ENCODE assay signal across 10 mouse cellular contexts in genomic region chr7:127894480-127894879, GRCm38 (mm10). TPM values are rescaled to one million over a fixed set of nuclear protein-coding genes. Genes with fewer than 3 reads are reported as not detected.
DNase-seq lines count a peak whose midpoint lies in the region; ATAC-seq and TF ChIP-seq lines count a peak whose summit lies in the region.
"Had no signal": no experiment of that assay in that cellular context is flagged by ENCODE, and none has a peak within 500 bp of the region (broad histone marks: within the 10 kb centered on the region; RNA-seq: fewer than 3 reads in every experiment).

No protein-coding gene starts in this region.

- intact Hi-C loops in left cerebral cortex, postnatal 4 days (cut with DNase I) = no loop called here

- H3K4me3 ChIP-seq in kidney, adult 2 months (ENCODE audit: insufficient read depth, low read depth, low read length) = no peak overlapping the region
- H3K4me3 ChIP-seq in forebrain, embryonic 10.5 days = peak overlapping the region; percentile 60
- peak overlapping the region; percentile 50 for H3K4me3 ChIP-seq in limb, embryonic 14.5 days (replicated peaks; ENCODE audit: low read length)
- H3K4me3 ChIP-seq in neural tube, embryonic 13.5 days = peak overlapping the region; percentile 65

- no peak overlapping the region for H3K27ac ChIP-seq in kidney, adult 2 months (ENCODE audit: insufficient read depth, low read depth, low read length)
- H3K27ac ChIP-seq in forebrain, embryonic 10.5 days = no peak overlapping the region
- H3K27ac ChIP-seq in limb, embryonic 14.5 days (replicated peaks; ENCODE audit: low read depth, low read length) = 0 out of 2 replicates have a peak overlapping the region, but pooled peaks have one; percentile 53
- no peak overlapping the region for H3K27ac ChIP-seq in neural tube, embryonic 13.5 days (replicated peaks)

- no peak for TF ChIP-seq POLR2A in kidney, adult 2 months (IDR thresholded peaks at IDR 0.05; ENCODE audit: low read depth, low read length)
- TF ChIP-seq POLR2A in limb, embryonic 14.5 days (IDR thresholded peaks at IDR 0.05; ENCODE audit: borderline replicate concordance, extremely low read depth, insufficient read depth, insufficient read length) = no peak

- H3K4me2 ChIP-seq in limb, embryonic 14.5 days (replicated peaks; ENCODE audit: low read depth, low read length, severe bottlenecking) = peak overlapping the region; percentile 63
- peak overlapping the region; percentile 84 for H3K4me2 ChIP-seq in neural tube, embryonic 13.5 days

- peak overlapping the region; percentile 58 for H3K9ac ChIP-seq in limb, embryonic 14.5 days (ENCODE audit: low read depth, low read length, severe bottlenecking)
- H3K9ac ChIP-seq in neural tube, embryonic 13.5 days = peak overlapping the region; percentile 80

- no peaks in the 10 kb centered on the region for H3K27me3 ChIP-seq in kidney, adult 2 months (replicated peaks; ENCODE audit: control insufficient read depth, insufficient read depth, low read length)
- no peaks in the 10 kb centered on the region for H3K27me3 ChIP-seq in forebrain, embryonic 10.5 days (ENCODE audit: poor library complexity, severe bottlenecking)
- H3K27me3 ChIP-seq in limb, embryonic 14.5 days (ENCODE audit: control insufficient read depth, insufficient read depth, low read length) = no peaks in the 10 kb centered on the region
- no peaks in the 10 kb centered on the region for H3K27me3 ChIP-seq in neural tube, embryonic 13.5 days

- no peak for TF ChIP-seq CTCF in kidney, adult 2 months (conservative IDR thresholded peaks at IDR 0.05; ENCODE audit: insufficient read depth, insufficient read length, low read depth, low read length)

- no peaks in the 10 kb centered on the region for H3K9me3 ChIP-seq in forebrain, embryonic 10.5 days
- H3K9me3 ChIP-seq in limb, embryonic 14.5 days (ENCODE audit: control insufficient read depth, low read length) = no peaks in the 10 kb centered on the region
- H3K9me3 ChIP-seq in neural tube, embryonic 13.5 days = no peaks in the 10 kb centered on the region

- peak; percentile 67 for DNase-seq in kidney, adult 2 months
- DNase-seq in kidney, postnatal 4 days = no peak
- DNase-seq in forebrain, embryonic 10.5 days (ENCODE audit: extremely low spot score, low spot score) = no peak
- DNase-seq in limb, embryonic 14.5 days (ENCODE audit: low spot score) = no peak
- DNase-seq in urinary bladder, adult 18-20 months (ENCODE audit: low spot score in 2 of 2) = no peak
- DNase-seq in cerebellum, postnatal 25 days = no peak
- no peak for DNase-seq in left cerebral cortex, postnatal 4 days

- no peaks in the 10 kb centered on the region for H3K36me3 ChIP-seq in kidney, adult 2 months (ENCODE audit: control insufficient read depth, insufficient read depth, low read length)
- H3K36me3 ChIP-seq in forebrain, embryonic 10.5 days (replicated peaks) = peaks cover 41% of the 10 kb centered on the region
- H3K36me3 ChIP-seq in limb, embryonic 14.5 days (ENCODE audit: control insufficient read depth, insufficient read depth, low read length) = peaks cover 30% of the 10 kb centered on the region
- H3K36me3 ChIP-seq in neural tube, embryonic 13.5 days = peaks cover 38% of the 10 kb centered on the region

- no peak for ATAC-seq in limb, embryonic 14.5 days (ENCODE audit: low FRiP score, low read depth)
- ATAC-seq in neural tube, embryonic 13.5 days (ENCODE audit: low read depth) = no peak

- no peaks in the 10 kb centered on the region; the same call in 1 of the 2 replicates for H3K4me1 ChIP-seq in kidney, adult 2 months (ENCODE audit: control insufficient read depth, insufficient read depth, low read length)
- H3K4me1 ChIP-seq in forebrain, embryonic 10.5 days = peaks cover 19% of the 10 kb centered on the region
- H3K4me1 ChIP-seq in limb, embryonic 14.5 days (ENCODE audit: control insufficient read depth, insufficient read depth, low read length) = peaks cover 4% of the 10 kb centered on the region
- H3K4me1 ChIP-seq in neural tube, embryonic 13.5 days (replicated peaks) = peaks cover 11% of the 10 kb centered on the region

- 48% methylated on average over 5 of the region's 5 CpGs for WGBS in kidney, adult 2 months
- 93% methylated on average over 5 of the region's 5 CpGs for WGBS in forebrain, embryonic 10.5 days
- WGBS in limb, embryonic 14.5 days = 68% methylated on average over 5 of the region's 5 CpGs
- WGBS in neural tube, embryonic 13.5 days = 88% methylated on average over 5 of the region's 5 CpGs

RNA-seq across cellular contexts. Expression of gene Gm21974, which starts 0.8 kb away (rescaled TPM):
- not detected in 2 replicates for polyA plus RNA-seq in kidney, adult 2 months (2012; rRNA removed)
- not detected in 2 replicates for polyA plus RNA-seq in forebrain, embryonic 10.5 days (2016; fragmentation: Nextera tagmentation; extraction: Ambion mirVana)
- polyA plus RNA-seq in limb, embryonic 14.5 days (2012; rRNA removed) = not detected in 2 replicates
- polyA plus RNA-seq in limb, embryonic 14.5 days (2014; fragmentation: Nextera tagmentation; extraction: Ambion mirVana) = not detected in 2 replicates
- not detected in 2 replicates for polyA plus RNA-seq in neural tube, embryonic 13.5 days (2015; fragmentation: Nextera tagmentation; extraction: Ambion mirVana)
- total RNA-seq in left cerebral cortex, postnatal 4 days (2021) = not detected
- total RNA-seq: hematopoietic stem cell, adult 5-6 weeks had no signal
- polyA plus RNA-seq: spleen, adult 2 months had no signal

RNA-seq across cellular contexts. Expression of gene Vkorc1, which starts 0.9 kb away (rescaled TPM):
- 289 and 293 TPM in 2 replicates for polyA plus RNA-seq in kidney, adult 2 months (2012; rRNA removed)
- 32.2 and 41.4 TPM in 2 replicates for polyA plus RNA-seq in forebrain, embryonic 10.5 days (2016; fragmentation: Nextera tagmentation; extraction: Ambion mirVana)
- 242 and 335 TPM in 2 replicates for polyA plus RNA-seq in limb, embryonic 14.5 days (2012; rRNA removed)
- 244 and 256 TPM in 2 replicates for polyA plus RNA-seq in limb, embryonic 14.5 days (2014; fragmentation: Nextera tagmentation; extraction: Ambion mirVana)
- 73.8 and 77.6 TPM in 2 replicates for polyA plus RNA-seq in neural tube, embryonic 13.5 days (2015; fragmentation: Nextera tagmentation; extraction: Ambion mirVana)
- 10 to 100 TPM; 27.4 to 28.2 TPM for total RNA-seq in left cerebral cortex, postnatal 4 days (2021)

RNA-seq across cellular contexts. Expression of gene Prss53, which starts 3.7 kb away (rescaled TPM):
- 5.1 and 7.5 TPM in 2 replicates for polyA plus RNA-seq in kidney, adult 2 months (2012; rRNA removed)
- 0.32 and 0.49 TPM in 2 replicates for polyA plus RNA-seq in forebrain, embryonic 10.5 days (2016; fragmentation: Nextera tagmentation; extraction: Ambion mirVana)
- 6.9 and 9.6 TPM in 2 replicates for polyA plus RNA-seq in limb, embryonic 14.5 days (2012; rRNA removed)
- 1.3 and 2.0 TPM in 2 replicates for polyA plus RNA-seq in limb, embryonic 14.5 days (2014; fragmentation: Nextera tagmentation; extraction: Ambion mirVana)
- polyA plus RNA-seq in neural tube, embryonic 13.5 days (2015; fragmentation: Nextera tagmentation; extraction: Ambion mirVana) = 0.70 and 0.87 TPM in 2 replicates
- total RNA-seq in left cerebral cortex, postnatal 4 days (2021) = under 1 TPM; 0.54 to 0.90 TPM

RNA-seq across cellular contexts. Expression of gene Bckdk, which starts 9.4 kb away (rescaled TPM):
- 148 and 163 TPM in 2 replicates for polyA plus RNA-seq in kidney, adult 2 months (2012; rRNA removed)
- 130 and 140 TPM in 2 replicates for polyA plus RNA-seq in forebrain, embryonic 10.5 days (2016; fragmentation: Nextera tagmentation; extraction: Ambion mirVana)
- 67.0 and 94.6 TPM in 2 replicates for polyA plus RNA-seq in limb, embryonic 14.5 days (2012; rRNA removed)
- polyA plus RNA-seq in limb, embryonic 14.5 days (2014; fragmentation: Nextera tagmentation; extraction: Ambion mirVana) = 116 and 122 TPM in 2 replicates
- polyA plus RNA-seq in neural tube, embryonic 13.5 days (2015; fragmentation: Nextera tagmentation; extraction: Ambion mirVana) = 55.3 and 64.4 TPM in 2 replicates
- total RNA-seq in left cerebral cortex, postnatal 4 days (2021) = 10 to 100 TPM; 39.2 to 43.5 TPM

RNA-seq across cellular contexts. Expression of gene Kat8, which starts 17.8 kb away (rescaled TPM):
- polyA plus RNA-seq in kidney, adult 2 months (2012; rRNA removed) = 11.8 and 12.2 TPM in 2 replicates
- 47.4 and 49.0 TPM in 2 replicates for polyA plus RNA-seq in forebrain, embryonic 10.5 days (2016; fragmentation: Nextera tagmentation; extraction: Ambion mirVana)
- 35.2 and 43.4 TPM in 2 replicates for polyA plus RNA-seq in limb, embryonic 14.5 days (2012; rRNA removed)
- polyA plus RNA-seq in limb, embryonic 14.5 days (2014; fragmentation: Nextera tagmentation; extraction: Ambion mirVana) = 39.1 and 45.4 TPM in 2 replicates
- 47.1 and 55.8 TPM in 2 replicates for polyA plus RNA-seq in neural tube, embryonic 13.5 days (2015; fragmentation: Nextera tagmentation; extraction: Ambion mirVana)
- total RNA-seq in left cerebral cortex, postnatal 4 days (2021) = 10 to 100 TPM; 28.1 to 31.1 TPM
